Mouse (Mus musculus): ENCODE measurements at regions not wholly inside any gene's neighbourhood (a gene's known extent, or its start where the extent isn't known, plus 50 kb on each side); places are given as distances from the start of the nearest gene placed in this dataset.

DNA sequence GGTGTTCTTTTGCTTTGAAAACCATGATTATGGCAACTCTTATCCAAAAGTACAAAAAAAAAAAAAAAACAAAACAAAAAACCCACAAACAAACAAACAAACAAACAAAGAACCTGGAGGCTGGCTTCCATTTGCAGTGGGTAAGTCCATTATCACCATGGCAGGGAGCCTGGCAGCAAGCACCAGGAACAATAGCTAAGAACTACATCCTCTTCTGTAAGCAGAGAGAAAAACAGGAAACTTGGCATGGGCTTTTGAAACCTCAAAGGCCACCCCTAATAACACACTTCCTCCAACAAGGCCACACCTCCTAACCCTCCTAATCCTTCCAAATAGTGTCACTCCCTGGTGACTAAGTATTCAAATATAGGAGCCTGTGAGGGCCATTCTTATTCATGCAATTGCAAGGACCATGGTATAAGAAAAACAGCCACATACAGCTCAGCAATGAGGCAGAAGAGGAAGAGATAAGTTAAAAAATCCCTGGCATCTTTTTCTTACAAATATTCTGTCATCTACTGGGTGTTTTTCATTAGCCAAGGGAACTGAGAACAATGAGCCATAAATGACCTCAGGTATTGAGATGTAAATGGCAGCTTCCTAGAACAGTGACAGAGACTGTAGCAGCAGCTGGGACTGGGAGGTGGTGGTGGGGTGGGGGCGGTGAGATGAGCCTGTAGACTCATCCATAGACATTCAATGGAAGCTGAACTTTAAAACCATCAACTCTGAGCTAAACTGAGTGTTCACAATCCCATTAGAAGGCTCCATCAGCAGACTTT, 477.3 kb upstream of the Gcfc2 start:
- no peaks in the 10 kb centered on the region for H3K27me3 ChIP-seq (ENCODE audit: control insufficient read depth, insufficient read depth, low read length)

DNA sequence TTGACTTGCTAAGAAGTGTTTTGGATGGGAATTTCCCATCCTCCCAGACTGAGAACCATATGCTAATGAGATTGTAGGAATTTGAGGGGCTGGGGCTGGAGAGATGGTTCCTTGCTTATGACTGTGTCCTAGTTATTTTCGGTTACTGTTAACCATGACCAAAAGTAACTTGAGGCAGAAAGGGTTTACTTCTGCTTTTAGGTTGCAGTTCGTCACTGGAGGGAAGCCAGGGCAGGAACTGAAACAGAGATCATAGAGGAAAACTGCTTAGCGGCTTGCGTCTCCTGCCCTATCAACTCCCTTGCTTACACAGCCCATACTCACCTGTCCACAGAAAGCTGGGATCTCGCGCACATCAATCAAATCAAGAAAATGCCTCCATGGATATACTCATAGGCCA, 475.8 kb upstream of the Gcfc2 start:
- no peaks in the 10 kb centered on the region for H3K27me3 ChIP-seq (ENCODE audit: control insufficient read depth, insufficient read depth, low read length)
- no peak overlapping the region for H3K9ac ChIP-seq (replicated peaks; ENCODE audit: low read depth, low read length)
- no peaks in the 10 kb centered on the region for H3K9me3 ChIP-seq (ENCODE audit: control insufficient read depth, low read depth, low read length)
- no peaks in the 10 kb centered on the region for H3K4me1 ChIP-seq (ENCODE audit: control insufficient read depth, insufficient read depth, low read length)
- H3K4me2 ChIP-seq (replicated peaks; ENCODE audit: low read depth, low read length): no peak overlapping the region
- 84% methylated on average over 6 of the region's 6 CpGs for WGBS
- H3K4me3 ChIP-seq (ENCODE audit: low read depth, low read length): no peak overlapping the region
- H3K36me3 ChIP-seq (ENCODE audit: control insufficient read depth, insufficient read depth, low read length): no peaks in the 10 kb centered on the region
- H3K27ac ChIP-seq (ENCODE audit: low read length): no peak overlapping the region
- ATAC-seq (ENCODE audit: insufficient number of reproducible peaks, insufficient read depth, low FRiP score, low read depth): no peak

More for the DNA sequence above, 477.3 kb upstream of the Gcfc2 start:
- Histone ChIP-seq H3K4me2 (replicated peaks; ENCODE audit: low read depth, low read length) (no peak overlapping the region), H3K9ac (replicated peaks; ENCODE audit: low read depth, low read length) (no peak overlapping the region), H3K4me1 (ENCODE audit: control insufficient read depth, insufficient read depth, low read length) (no peaks in the 10 kb centered on the region), H3K9me3 (ENCODE audit: control insufficient read depth, low read depth, low read length) (no peaks in the 10 kb centered on the region), H3K4me3 (ENCODE audit: low read depth, low read length) (no peak overlapping the region), H3K36me3 (ENCODE audit: control insufficient read depth, insufficient read depth, low read length) (no peaks in the 10 kb centered on the region), H3K27ac (ENCODE audit: low read length) (no peak overlapping the region)
- WGBS: 75% methylated on average over 1 of the region's 1 CpGs
- ATAC-seq (ENCODE audit: insufficient number of reproducible peaks, insufficient read depth, low FRiP score, low read depth): no peak

- no peaks in the 10 kb centered on the region for H3K27me3 ChIP-seq (ENCODE audit: control insufficient read depth, insufficient read depth, low read length)
- H3K4me3 ChIP-seq (ENCODE audit: low read depth, low read length): no peak overlapping the region
- no peaks in the 10 kb centered on the region for H3K9me3 ChIP-seq (ENCODE audit: control insufficient read depth, low read depth, low read length)
- WGBS: 69% methylated on average over 3 of the region's 3 CpGs
- no peaks in the 10 kb centered on the region for H3K4me1 ChIP-seq (ENCODE audit: control insufficient read depth, insufficient read depth, low read length)
- H3K27ac ChIP-seq (ENCODE audit: low read length): no peak overlapping the region
- ATAC-seq (ENCODE audit: insufficient number of reproducible peaks, insufficient read depth, low FRiP score, low read depth): no peak
- H3K4me2 ChIP-seq (replicated peaks; ENCODE audit: low read depth, low read length): no peak overlapping the region
- H3K9ac ChIP-seq (replicated peaks; ENCODE audit: low read depth, low read length): no peak overlapping the region
- no peaks in the 10 kb centered on the region for H3K36me3 ChIP-seq (ENCODE audit: control insufficient read depth, insufficient read depth, low read length)
Measured at GRCm38 (mm10) chr6:81448366-81448765, 475.1 kb upstream of the Gcfc2 start.

DNA sequence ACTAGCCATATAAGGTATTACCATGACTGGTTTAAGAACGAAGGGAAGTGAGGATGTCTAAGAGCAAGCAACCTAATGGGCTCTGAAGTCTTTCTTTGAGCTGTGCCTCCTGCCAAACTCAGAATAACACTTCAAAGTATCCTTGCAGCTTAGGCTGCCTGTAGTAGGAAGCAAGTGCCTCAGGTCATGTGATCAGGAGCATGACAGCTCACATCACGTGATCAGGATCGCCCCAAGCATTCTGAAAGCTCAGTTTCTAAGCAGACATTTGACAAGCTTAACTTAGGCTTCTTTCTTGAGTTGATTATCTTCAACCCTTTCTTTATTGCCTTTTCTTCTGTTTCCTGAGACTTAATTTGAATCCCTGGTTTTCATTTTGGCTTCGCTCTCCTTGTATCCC, 462.4 kb upstream of the Gcfc2 start:
- 76% methylated on average over 4 of the region's 4 CpGs for WGBS
- no peaks in the 10 kb centered on the region for H3K36me3 ChIP-seq (ENCODE audit: control insufficient read depth, insufficient read depth, low read length)
- no peaks in the 10 kb centered on the region for H3K4me1 ChIP-seq (ENCODE audit: control insufficient read depth, insufficient read depth, low read length)
- no peak overlapping the region for H3K4me3 ChIP-seq (ENCODE audit: low read depth, low read length)
- no peak overlapping the region for H3K9ac ChIP-seq (replicated peaks; ENCODE audit: low read depth, low read length)
- ATAC-seq (ENCODE audit: insufficient number of reproducible peaks, insufficient read depth, low FRiP score, low read depth): no peak
- H3K27me3 ChIP-seq (ENCODE audit: control insufficient read depth, insufficient read depth, low read length): no peaks in the 10 kb centered on the region
- H3K9me3 ChIP-seq (ENCODE audit: control insufficient read depth, low read depth, low read length): no peaks in the 10 kb centered on the region
- H3K4me2 ChIP-seq (replicated peaks; ENCODE audit: low read depth, low read length): no peak overlapping the region
- no peak overlapping the region for H3K27ac ChIP-seq (ENCODE audit: low read length)

DNA sequence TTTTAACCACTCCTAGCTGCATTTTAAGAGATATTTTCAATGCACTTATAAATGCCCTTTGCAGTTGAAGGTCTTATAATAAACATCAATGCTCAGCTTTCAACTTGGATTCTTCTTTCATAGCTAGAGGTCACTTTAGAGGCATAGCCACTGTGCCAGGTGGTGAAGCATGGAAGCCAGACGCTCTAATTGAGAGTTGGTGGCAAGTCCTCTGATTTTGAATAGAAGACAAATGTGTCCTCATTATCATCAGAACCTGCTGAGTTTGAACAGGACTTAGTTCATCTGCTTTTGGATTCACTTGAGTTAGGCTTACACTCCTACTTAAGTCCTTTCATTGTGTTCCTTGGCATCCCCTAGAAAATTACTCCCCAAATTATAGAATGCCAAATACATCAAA, 459.0 kb upstream of the Gcfc2 start:
- Histone ChIP-seq H3K27ac (ENCODE audit: low read length) (no peak overlapping the region), H3K4me2 (replicated peaks; ENCODE audit: low read depth, low read length) (no peak overlapping the region), H3K9ac (replicated peaks; ENCODE audit: low read depth, low read length) (no peak overlapping the region), H3K4me3 (ENCODE audit: low read depth, low read length) (no peak overlapping the region), H3K27me3 (ENCODE audit: control insufficient read depth, insufficient read depth, low read length) (no peaks in the 10 kb centered on the region), H3K4me1 (ENCODE audit: control insufficient read depth, insufficient read depth, low read length) (no peaks in the 10 kb centered on the region), H3K9me3 (ENCODE audit: control insufficient read depth, low read depth, low read length) (no peaks in the 10 kb centered on the region), H3K36me3 (ENCODE audit: control insufficient read depth, insufficient read depth, low read length) (no peaks in the 10 kb centered on the region)
- no peak for ATAC-seq (ENCODE audit: insufficient number of reproducible peaks, insufficient read depth, low FRiP score, low read depth)
- 81% methylated on average over 1 of the region's 1 CpGs for WGBS

- Histone ChIP-seq H3K9ac (replicated peaks; ENCODE audit: low read depth, low read length) (no peak overlapping the region), H3K27ac (ENCODE audit: low read length) (no peak overlapping the region), H3K4me1 (ENCODE audit: control insufficient read depth, insufficient read depth, low read length) (no peaks in the 10 kb centered on the region), H3K4me3 (ENCODE audit: low read depth, low read length) (no peak overlapping the region), H3K4me2 (replicated peaks; ENCODE audit: low read depth, low read length) (no peak overlapping the region), H3K27me3 (ENCODE audit: control insufficient read depth, insufficient read depth, low read length) (no peaks in the 10 kb centered on the region), H3K36me3 (ENCODE audit: control insufficient read depth, insufficient read depth, low read length) (no peaks in the 10 kb centered on the region), H3K9me3 (ENCODE audit: control insufficient read depth, low read depth, low read length) (no peaks in the 10 kb centered on the region)
- 68% methylated on average over 4 of the region's 4 CpGs for WGBS
- ATAC-seq (ENCODE audit: insufficient number of reproducible peaks, insufficient read depth, low FRiP score, low read depth): no peak
Measured at GRCm38 (mm10) chr6:81466536-81466935, 456.9 kb upstream of the Gcfc2 start.

DNA sequence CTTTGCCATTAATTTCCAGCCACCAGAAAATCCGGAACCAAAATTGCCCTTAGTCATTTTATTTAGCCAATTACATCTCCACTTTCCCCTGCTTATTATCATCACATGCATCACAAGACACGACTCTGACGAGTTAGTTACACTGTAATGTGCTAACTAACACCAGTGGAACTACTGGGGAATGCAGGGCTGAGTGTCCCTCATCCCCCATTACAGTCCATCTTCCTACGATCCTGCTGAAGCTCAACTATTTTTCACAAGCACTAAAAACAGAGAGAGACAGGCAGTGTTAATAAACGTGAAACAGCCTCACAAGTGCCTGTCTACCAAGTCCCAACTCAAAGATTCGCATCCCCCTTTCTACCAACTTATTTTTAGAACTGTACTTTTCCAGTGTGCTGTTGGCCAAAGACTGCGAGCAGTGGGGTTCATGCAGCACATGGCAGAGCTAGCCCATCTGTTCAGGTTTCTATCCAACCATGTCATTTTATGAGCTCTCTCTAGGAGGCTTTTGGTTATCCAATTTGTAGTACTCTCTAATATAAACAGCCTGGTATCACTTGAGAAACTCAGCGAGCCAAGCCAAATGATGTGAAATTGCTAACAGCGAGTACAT, 452.0 kb upstream of the Gcfc2 start:
- no peak overlapping the region for H3K27ac ChIP-seq (ENCODE audit: low read length)
- no peaks in the 10 kb centered on the region for H3K36me3 ChIP-seq (ENCODE audit: control insufficient read depth, insufficient read depth, low read length)
- H3K4me2 ChIP-seq (replicated peaks; ENCODE audit: low read depth, low read length): no peak overlapping the region
- H3K27me3 ChIP-seq (ENCODE audit: control insufficient read depth, insufficient read depth, low read length): no peaks in the 10 kb centered on the region
- H3K9ac ChIP-seq (replicated peaks; ENCODE audit: low read depth, low read length): no peak overlapping the region
- no peak for ATAC-seq (ENCODE audit: insufficient number of reproducible peaks, insufficient read depth, low FRiP score, low read depth)
- H3K9me3 ChIP-seq (ENCODE audit: control insufficient read depth, low read depth, low read length): no peaks in the 10 kb centered on the region
- no peaks in the 10 kb centered on the region for H3K4me1 ChIP-seq (ENCODE audit: control insufficient read depth, insufficient read depth, low read length)
- WGBS: 62% methylated on average over 9 of the region's 9 CpGs
- H3K4me3 ChIP-seq (ENCODE audit: low read depth, low read length): no peak overlapping the region

GRCm38 (mm10) chr6:81472506-81472905, 451.0 kb upstream of the Gcfc2 start:
- H3K27me3 ChIP-seq (ENCODE audit: control insufficient read depth, insufficient read depth, low read length): no peaks in the 10 kb centered on the region
- H3K9ac ChIP-seq (replicated peaks; ENCODE audit: low read depth, low read length): no peak overlapping the region
- no peaks in the 10 kb centered on the region for H3K36me3 ChIP-seq (ENCODE audit: control insufficient read depth, insufficient read depth, low read length)
- H3K9me3 ChIP-seq (ENCODE audit: control insufficient read depth, low read depth, low read length): no peaks in the 10 kb centered on the region
- 76% methylated on average over 3 of the region's 3 CpGs for WGBS
- H3K4me2 ChIP-seq (replicated peaks; ENCODE audit: low read depth, low read length): no peak overlapping the region
- H3K4me1 ChIP-seq (ENCODE audit: control insufficient read depth, insufficient read depth, low read length): no peaks in the 10 kb centered on the region
- no peak overlapping the region for H3K4me3 ChIP-seq (ENCODE audit: low read depth, low read length)
- ATAC-seq (ENCODE audit: insufficient number of reproducible peaks, insufficient read depth, low FRiP score, low read depth): no peak
- H3K27ac ChIP-seq (ENCODE audit: low read length): no peak overlapping the region

GRCm38 (mm10) chr6:81474786-81475185, 448.7 kb upstream of the Gcfc2 start:
- H3K36me3 ChIP-seq (ENCODE audit: control insufficient read depth, insufficient read depth, low read length): no peaks in the 10 kb centered on the region
- H3K9ac ChIP-seq (replicated peaks; ENCODE audit: low read depth, low read length): no peak overlapping the region
- no peak overlapping the region for H3K4me3 ChIP-seq (ENCODE audit: low read depth, low read length)
- no peaks in the 10 kb centered on the region for H3K4me1 ChIP-seq (ENCODE audit: control insufficient read depth, insufficient read depth, low read length)
- no peak for ATAC-seq (ENCODE audit: insufficient number of reproducible peaks, insufficient read depth, low FRiP score, low read depth)
- no peak overlapping the region for H3K4me2 ChIP-seq (replicated peaks; ENCODE audit: low read depth, low read length)
- no peak overlapping the region for H3K27ac ChIP-seq (ENCODE audit: low read length)
- H3K27me3 ChIP-seq (ENCODE audit: control insufficient read depth, insufficient read depth, low read length): no peaks in the 10 kb centered on the region
- 98% methylated on average over 1 of the region's 1 CpGs for WGBS
- H3K9me3 ChIP-seq (ENCODE audit: control insufficient read depth, low read depth, low read length): no peaks in the 10 kb centered on the region

All from stomach, embryonic 14.5 days (tissue).